ENCODE assay signal across 8 mouse cellular contexts in genomic region chr1:91053218-91054073, GRCm38 (mm10). TPM values are rescaled to one million over a fixed set of nuclear protein-coding genes. Genes with fewer than 3 reads are reported as not detected.
DNase-seq lines count a peak whose midpoint lies in the region; ATAC-seq and TF ChIP-seq lines count a peak whose summit lies in the region.

No protein-coding gene starts in this region.

- no peak overlapping the region for H3K27ac ChIP-seq in hindbrain, postnatal 0 days
- no peak overlapping the region for H3K27ac ChIP-seq in liver, embryonic 14.5 days
- no peak overlapping the region for H3K27ac ChIP-seq in neural tube, embryonic 12.5 days

- peaks cover 5% of the 10 kb centered on the region for H3K36me3 ChIP-seq in C2C12 (ENCODE audit: control insufficient read depth, insufficient read depth)
- H3K36me3 ChIP-seq in hindbrain, postnatal 0 days (ENCODE audit: insufficient read depth, low read length) = no peaks in the 10 kb centered on the region
- no peaks in the 10 kb centered on the region for H3K36me3 ChIP-seq in liver, embryonic 14.5 days (replicated peaks; ENCODE audit: control insufficient read depth, insufficient read depth, low read depth)
- H3K36me3 ChIP-seq in neural tube, embryonic 12.5 days = no peaks in the 10 kb centered on the region

- H3K4me3 ChIP-seq in C2C12 (ENCODE audit: insufficient read depth, poor library complexity, severe bottlenecking) = peak overlapping the region; percentile 84
- H3K4me3 ChIP-seq in hindbrain, postnatal 0 days (ENCODE audit: low read length) = peak overlapping the region; percentile 42
- peak overlapping the region; percentile 58 to 66 for H3K4me3 ChIP-seq in liver, embryonic 14.5 days (ENCODE audit: insufficient read depth in 1 of 2, low read depth in 2 of 2, low read length in 2 of 2)
- peak overlapping the region; percentile 34 for H3K4me3 ChIP-seq in neural tube, embryonic 12.5 days

- TF ChIP-seq CTCF in C2C12 (IDR thresholded peaks at IDR 0.05; ENCODE audit: control insufficient read depth, insufficient read depth, insufficient read length) = no peak
- TF ChIP-seq CTCF in hindbrain, postnatal 0 days (IDR thresholded peaks at IDR 0.05; ENCODE audit: low read depth) = no peak
- 0 out of 2 replicates have a peak, but pooled peaks have one; percentile 6 for TF ChIP-seq CTCF in liver, embryonic 14.5 days (IDR thresholded peaks at IDR 0.05; ENCODE audit: low read depth)

- peaks cover 70% of the 10 kb centered on the region for H3K79me3 ChIP-seq in C2C12 (ENCODE audit: low read depth)

- no peak; the same call in 1 of the 2 replicates for ATAC-seq in hindbrain, postnatal 0 days
- peak; percentile 82 for ATAC-seq in liver, embryonic 14.5 days (ENCODE audit: insufficient read depth)
- ATAC-seq in neural tube, embryonic 12.5 days (ENCODE audit: low FRiP score, low read depth) = peak; percentile 23; the same call in 1 of the 2 replicates
- no peak for ATAC-seq in erythroid progenitor cell, adult 5-6 weeks (replicated peaks; ENCODE audit: low FRiP score, poor library complexity, severe bottlenecking)

- H3K4me1 ChIP-seq in hindbrain, postnatal 0 days (ENCODE audit: insufficient read depth, low read length) = peaks cover 14% of the 10 kb centered on the region; the same call in 1 of the 2 replicates
- H3K4me1 ChIP-seq in liver, embryonic 14.5 days (replicated peaks; ENCODE audit: control insufficient read depth in 2 of 2, insufficient read depth in 2 of 2, low read length in 1 of 2) = peaks cover 0 to 30% of the 10 kb centered on the region in 2 experiments; a peak in 2 of 4 replicates
- peaks cover 30% of the 10 kb centered on the region for H3K4me1 ChIP-seq in neural tube, embryonic 12.5 days

- H3K79me2 ChIP-seq in C2C12 (ENCODE audit: control insufficient read depth, insufficient read depth) = peaks cover 87% of the 10 kb centered on the region

- H3ac ChIP-seq in C2C12 (ENCODE audit: control insufficient read depth, insufficient read length, low read depth) = peak overlapping the region; percentile 65

- H3K4me2 ChIP-seq in hindbrain, postnatal 0 days (ENCODE audit: low read depth, low read length) = peak overlapping the region; percentile 87
- peak overlapping the region; percentile 64 for H3K4me2 ChIP-seq in liver, embryonic 14.5 days (ENCODE audit: low read depth)
- H3K4me2 ChIP-seq in neural tube, embryonic 12.5 days (replicated peaks) = peak overlapping the region; percentile 84

- no peaks in the 10 kb centered on the region for H3K9me3 ChIP-seq in hindbrain, postnatal 0 days (ENCODE audit: low read length)
- no peaks in the 10 kb centered on the region for H3K9me3 ChIP-seq in liver, embryonic 14.5 days (ENCODE audit: control insufficient read depth, low read length)
- H3K9me3 ChIP-seq in neural tube, embryonic 12.5 days = no peaks in the 10 kb centered on the region

- H3K27me3 ChIP-seq in C2C12 (ENCODE audit: control insufficient read depth, insufficient read depth, insufficient read length) = no peaks in the 10 kb centered on the region
- no peaks in the 10 kb centered on the region for H3K27me3 ChIP-seq in hindbrain, postnatal 0 days (ENCODE audit: insufficient read depth, low read length)
- H3K27me3 ChIP-seq in liver, embryonic 14.5 days (ENCODE audit: control insufficient read depth, insufficient read depth, low read length) = no peaks in the 10 kb centered on the region; the same call in none of the 2 replicates
- H3K27me3 ChIP-seq in neural tube, embryonic 12.5 days (replicated peaks) = 0 out of 2 replicates have a peak, but pooled peaks cover 7% of the 10 kb centered on the region

- 5% methylated on average over 31 of the region's 41 CpGs for WGBS in hindbrain, postnatal 0 days
- 0% methylated on average over 39 of the region's 41 CpGs for WGBS in liver, embryonic 14.5 days (ENCODE audit: insufficient replicate concordance)
- 2% methylated on average over 37 of the region's 41 CpGs for WGBS in neural tube, embryonic 12.5 days

- DNase-seq in adrenal gland, postnatal 10 days = peak; percentile 86
- peak; percentile 70 to 77 for DNase-seq in gastrocnemius, adult 8-10 months (ENCODE audit: low spot score in 2 of 2)
- peak; percentile 30 for DNase-seq in hindbrain, postnatal 0 days (ENCODE audit: low spot score)
- peak in 2 of 3 experiments; percentile 35 to 38 for DNase-seq in liver, embryonic 14.5 days (ENCODE audit: low read depth in 3 of 3, low spot score in 3 of 3)
- peak; percentile 87 for DNase-seq in urinary bladder, postnatal 14 days (ENCODE audit: low spot score)

- TF ChIP-seq EP300 in liver, embryonic 14.5 days (IDR thresholded peaks at IDR 0.05; ENCODE audit: low read depth) = no peak

- peak overlapping the region; percentile 25; the same call in 1 of the 2 replicates for H3K9ac ChIP-seq in hindbrain, postnatal 0 days (replicated peaks; ENCODE audit: low read length)
- peak overlapping the region; percentile 45 for H3K9ac ChIP-seq in liver, embryonic 14.5 days (replicated peaks)
- 0 out of 2 replicates have a peak overlapping the region, but pooled peaks have one; percentile 47 for H3K9ac ChIP-seq in neural tube, embryonic 12.5 days

TF ChIP-seq in C2C12, 6 proteins besides CTCF, POLR2A, EP300 and RAD21:
- TF ChIP-seq FOSL1 (IDR thresholded peaks at IDR 0.05; ENCODE audit: insufficient read depth, low read length, poor library complexity, severe bottlenecking) = no peak
- no peak for TF ChIP-seq MAX (IDR thresholded peaks at IDR 0.05)
- no peak for TF ChIP-seq MYOG (IDR thresholded peaks at IDR 0.05; ENCODE audit: control insufficient read depth, extremely low read depth, insufficient read length)
- no peak for TF ChIP-seq CEBPB (IDR thresholded peaks at IDR 0.05; ENCODE audit: low read depth)
- no peak for TF ChIP-seq USF1 (IDR thresholded peaks at IDR 0.05; ENCODE audit: low read depth)
- TF ChIP-seq MYOD1 (IDR thresholded peaks at IDR 0.05; ENCODE audit: control insufficient read depth, insufficient read length, low read depth) = no peak
TF ChIP-seq in C2C12: peak in this region for 0.

RNA-seq across cellular contexts. Expression of gene Lrrfip1, which starts 54.9 kb away (rescaled TPM):
- 74.1 TPM for polyA plus RNA-seq in C2C12 (2012; fragmentation: generic; extraction: Trizol)
- 10 to 100 TPM; 42.7 to 57.2 TPM for total RNA-seq in adrenal gland, postnatal 10 days (2021)
- total RNA-seq in gastrocnemius, adult 8-10 months (2022) = 100 to 1,000 TPM; 104 to 126 (median 123) TPM
- 20.5 and 26.9 TPM in 2 replicates for total RNA-seq in hindbrain, postnatal 0 days (2014; rRNA removed)
- 37.5 and 37.8 TPM in 2 replicates for polyA plus RNA-seq in hindbrain, postnatal 0 days (2015; fragmentation: Nextera tagmentation; extraction: Ambion mirVana)
- polyA plus RNA-seq in liver, embryonic 14.5 days (2012; rRNA removed) = 4.6 and 9.4 TPM in 2 replicates
- 10.0 and 12.5 TPM in 2 replicates for polyA plus RNA-seq in liver, embryonic 14.5 days (2014; fragmentation: Nextera tagmentation; extraction: Ambion mirVana)
- polyA plus RNA-seq in neural tube, embryonic 12.5 days (2016; fragmentation: Nextera tagmentation; extraction: Ambion mirVana) = 27.6 and 27.9 TPM in 2 replicates
- total RNA-seq in erythroid progenitor cell, adult 5-6 weeks (2015; ENCODE audit: low replicate concordance) = 21.0 and 28.1 TPM in 2 replicates
- 17.1 and 22.1 TPM in 2 replicates for total RNA-seq in erythroid progenitor cell, adult 5-6 weeks (2017; ENCODE audit: low replicate concordance)

Comparison
In these comparisons a context has a peak if more than half of its experiments do, and no peak if none do; other contexts are left out.
1. H3K4me3 ChIP-seq: peak in every context shown above with its lines; median percentile 84 in C2C12; 62 in liver, embryonic 14.5 days; 42 in hindbrain, postnatal 0 days; 34 in neural tube, embryonic 12.5 days.
2. DNase-seq: peak in every context shown above with its lines; median percentile 87 in urinary bladder, postnatal 14 days; 86 in adrenal gland, postnatal 10 days; 74 in gastrocnemius, adult 8-10 months; 36 in liver, embryonic 14.5 days; 30 in hindbrain, postnatal 0 days.
3. ATAC-seq: peak in liver, embryonic 14.5 days (single experiment) and neural tube, embryonic 12.5 days (single experiment); none in hindbrain, postnatal 0 days (single experiment) and erythroid progenitor cell, adult 5-6 weeks (single experiment).
4. Peak in every context shown above with its lines, with median percentiles within 50 percentile points of each other: H3K4me2 ChIP-seq and H3K9ac ChIP-seq.